Mouse (Mus musculus) kidney, postnatal 25 days (tissue): ENCODE data around the gene Rps15.
A peak's percentile ranks its signal among the peaks of the same experiment; 100 is the strongest.

Experiments used
- DNase-seq, 2 experiments: peaks; one replicate each; pipeline ENCODE4 v3.0.0; 2021; ENCODE audit warnings: mixed read lengths in 2 of 2

The Rps15 gene

DNA sequence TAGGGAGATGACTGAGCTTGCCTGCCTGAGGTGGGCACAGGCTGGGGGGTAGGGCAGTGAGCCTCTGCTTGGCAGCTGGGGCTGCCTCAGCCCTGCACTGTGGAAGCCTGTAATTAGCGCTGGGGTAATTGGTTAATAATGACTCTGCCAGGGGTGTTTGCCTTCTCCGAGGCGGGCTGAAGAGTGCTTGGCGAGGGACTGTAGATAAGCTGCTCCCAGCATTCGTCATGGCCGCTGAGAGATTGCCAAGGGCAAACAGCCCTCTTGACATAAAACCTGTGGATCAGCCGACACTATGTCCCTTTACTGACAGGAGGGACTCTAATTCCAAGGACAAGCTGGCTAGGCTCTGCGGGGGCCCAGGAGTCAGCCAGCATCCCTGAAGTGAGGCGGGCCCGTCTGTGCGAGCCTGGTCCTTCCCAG lies 24.1 kb downstream of the Rps15 start:
- DNase-seq, result no peak

DNA sequence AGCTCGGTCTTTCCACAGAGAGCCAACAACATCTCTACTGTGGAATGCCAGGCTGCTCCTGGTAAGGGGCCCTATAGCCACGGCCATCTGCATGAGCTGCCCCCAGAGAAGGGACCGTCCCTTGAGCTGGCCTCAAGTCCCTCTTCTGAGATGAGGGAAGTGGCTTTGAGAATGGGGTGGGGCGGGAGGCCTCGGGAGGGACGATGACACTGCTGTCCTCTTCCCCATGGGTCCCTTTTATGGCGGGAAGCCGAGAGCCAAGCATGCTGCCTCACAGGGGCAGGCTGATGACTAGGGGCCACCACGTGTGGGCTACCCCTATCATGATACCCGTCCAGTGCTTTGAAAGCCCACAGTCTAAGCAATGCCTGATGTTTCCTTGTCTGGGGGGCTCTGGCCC lies 24.8 kb downstream of the Rps15 start:
- no peak for DNase-seq

DNA sequence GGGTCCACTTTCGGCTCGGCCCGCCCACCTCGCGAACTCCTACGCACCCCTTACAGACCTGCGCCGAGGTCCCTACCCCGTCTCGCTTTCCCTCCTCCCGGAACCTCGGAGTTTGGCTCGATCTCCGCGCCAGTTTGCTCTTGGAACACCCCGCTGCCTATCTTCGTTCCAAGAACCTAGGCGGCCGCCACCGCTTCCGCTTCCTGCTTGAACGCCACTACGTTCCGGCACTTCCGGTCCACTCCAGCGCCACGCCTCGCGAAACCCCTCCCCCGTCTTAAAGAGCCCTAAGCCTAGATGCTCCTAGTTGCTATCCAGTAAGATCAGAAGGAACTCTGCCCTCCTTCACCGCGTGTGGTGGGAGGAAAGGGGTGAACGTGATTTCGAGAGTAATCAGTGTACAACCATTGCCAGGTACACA lies 28.1 kb downstream of the Rps15 start, which contains the start of gene 2310011J03Rik:
Gene 2310011J03Rik (minus strand): TSS at position 198 of the 421 bp plus-strand sequence.
- DNase-seq, result peak; percentile 96

DNA sequence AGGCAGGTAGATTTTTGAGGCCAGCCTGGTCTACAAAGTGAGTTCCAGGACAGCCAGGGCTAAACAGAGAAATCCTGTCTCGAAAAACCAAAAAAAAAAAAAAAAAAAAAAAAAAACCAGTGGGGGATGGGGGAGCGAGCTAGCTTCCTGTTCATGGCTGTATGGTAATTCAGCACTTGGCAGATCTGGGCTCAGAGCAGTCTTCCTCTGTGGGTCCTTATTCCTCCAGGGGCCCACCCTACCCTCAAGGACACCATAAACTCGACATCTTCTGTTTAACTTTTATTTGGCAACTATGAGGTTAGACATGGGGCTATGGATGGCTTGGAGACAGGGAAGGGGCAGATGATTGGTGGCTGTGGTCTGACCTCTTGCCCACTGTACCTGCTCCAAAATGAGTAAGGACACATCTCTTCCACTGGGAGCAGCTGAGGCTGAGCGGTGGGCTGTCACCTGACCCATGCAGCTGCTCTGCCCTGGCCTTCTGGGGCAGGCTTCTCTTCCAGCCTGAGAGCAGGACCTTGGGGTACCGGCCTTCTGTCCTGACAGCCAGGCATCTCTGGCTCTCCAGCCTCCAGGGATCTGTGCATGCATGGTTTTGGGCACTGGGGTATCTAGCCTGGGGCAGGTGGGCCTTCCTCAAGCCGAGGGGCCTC lies 28.9 kb downstream of the Rps15 start:
- no peak for DNase-seq

DNA sequence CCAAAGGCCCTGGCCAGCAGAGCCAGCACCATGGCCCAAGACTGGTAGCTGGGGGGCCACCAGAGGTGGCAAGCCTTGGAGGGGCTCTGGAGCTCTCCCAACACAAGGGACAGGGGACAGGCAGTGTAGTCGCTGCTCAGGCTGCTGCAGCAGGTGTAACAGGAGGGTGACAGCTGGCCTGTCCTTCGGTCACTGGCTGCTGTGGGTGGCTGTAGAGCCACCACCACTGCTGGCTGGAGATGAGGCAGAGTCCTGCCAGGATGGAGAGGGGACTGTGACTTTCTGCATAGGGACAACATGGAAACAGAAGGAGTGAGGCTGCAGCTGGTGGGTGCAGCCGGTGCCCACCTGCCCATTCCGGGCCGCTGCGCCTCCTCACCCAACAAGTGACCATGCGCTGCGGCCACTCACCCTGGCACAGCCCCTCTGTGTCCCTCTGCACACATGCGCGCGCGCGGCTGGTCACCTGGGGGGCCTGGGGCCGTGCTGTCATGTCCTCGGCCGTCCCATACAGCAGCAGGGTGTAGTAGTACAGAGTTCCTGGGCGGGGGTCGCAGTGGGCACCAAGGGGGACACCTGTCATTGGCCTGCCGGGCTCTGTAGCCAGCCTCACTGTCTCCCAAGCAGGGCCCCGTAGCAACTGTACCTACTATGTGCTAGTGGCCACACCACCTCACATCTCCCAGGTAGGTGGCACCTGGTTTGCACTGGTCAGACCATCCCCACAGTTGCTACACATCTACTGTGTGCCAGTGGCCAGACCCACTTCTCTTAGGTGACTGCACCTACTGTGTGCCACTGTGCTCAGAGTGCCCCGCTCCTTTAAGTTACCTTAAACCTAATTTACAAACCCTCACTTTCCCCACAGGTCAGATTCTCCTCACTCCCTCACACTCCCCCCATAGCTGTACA lies 29.7 kb downstream of the Rps15 start:
- DNase-seq, result no peak

DNA sequence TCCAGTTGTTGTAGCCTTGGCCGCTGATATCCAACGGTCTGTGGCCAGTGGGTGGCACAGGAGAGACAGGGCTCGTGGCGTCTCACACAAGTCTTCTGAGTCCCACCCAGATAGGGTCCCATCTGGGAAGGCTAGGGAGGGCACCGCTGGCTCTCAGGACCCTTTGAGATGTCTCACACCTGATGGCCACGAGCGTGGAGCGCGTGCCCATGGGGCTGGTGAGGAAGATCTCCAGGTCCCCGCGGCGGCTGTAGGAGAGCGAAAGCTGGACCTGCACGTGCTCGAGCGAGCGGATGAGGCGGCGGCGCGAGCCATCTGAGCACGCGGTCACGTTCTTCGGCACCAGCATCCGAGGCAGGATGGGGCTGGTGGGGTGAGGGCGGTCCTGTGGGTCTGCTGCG lies 30.6 kb downstream of the Rps15 start:
- DNase-seq, result peak; percentile 36 to 76

DNA sequence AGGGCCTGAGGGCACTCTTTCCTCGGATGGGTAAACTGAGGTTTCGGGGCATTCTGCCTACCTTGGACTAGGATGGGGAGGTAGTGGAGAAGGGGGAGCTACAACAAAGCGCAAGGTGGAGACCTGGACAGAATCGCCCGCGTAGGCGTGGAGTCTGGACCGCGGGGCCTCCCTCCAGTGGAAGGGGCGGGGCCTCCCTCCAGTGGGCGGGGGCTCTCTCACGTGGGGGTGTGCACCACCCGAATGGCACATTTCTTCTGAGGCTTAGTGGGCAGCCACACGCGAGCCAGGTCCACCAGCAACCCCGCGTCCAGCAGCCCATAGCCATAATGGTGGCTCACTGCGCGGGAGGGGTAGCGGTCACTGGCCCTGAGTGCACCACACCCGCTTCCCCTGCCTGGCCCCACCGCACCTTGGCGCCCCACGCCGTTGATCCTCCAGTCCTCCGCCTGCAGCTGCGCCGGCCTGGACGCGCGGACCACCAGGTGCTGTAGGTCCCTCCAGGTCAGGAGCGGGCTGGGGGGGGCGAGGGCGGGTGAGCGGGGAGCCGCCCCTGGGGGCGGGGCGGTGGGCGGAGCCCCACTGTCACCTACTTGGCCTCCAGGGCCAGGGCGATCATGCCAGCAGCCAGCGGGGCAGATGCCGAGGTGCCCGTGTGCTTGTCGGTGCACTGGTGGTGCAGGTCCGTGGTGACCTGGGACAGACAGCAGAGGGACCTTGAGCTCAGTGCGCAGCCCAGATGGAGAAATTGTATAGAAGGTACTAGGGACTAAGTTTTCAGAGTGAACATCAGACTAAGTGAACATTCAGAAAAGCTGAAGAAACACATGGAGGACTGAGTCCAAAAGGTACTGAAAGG lies 31.2 kb downstream of the Rps15 start:
- peak; percentile 85 to 92 for DNase-seq

DNA sequence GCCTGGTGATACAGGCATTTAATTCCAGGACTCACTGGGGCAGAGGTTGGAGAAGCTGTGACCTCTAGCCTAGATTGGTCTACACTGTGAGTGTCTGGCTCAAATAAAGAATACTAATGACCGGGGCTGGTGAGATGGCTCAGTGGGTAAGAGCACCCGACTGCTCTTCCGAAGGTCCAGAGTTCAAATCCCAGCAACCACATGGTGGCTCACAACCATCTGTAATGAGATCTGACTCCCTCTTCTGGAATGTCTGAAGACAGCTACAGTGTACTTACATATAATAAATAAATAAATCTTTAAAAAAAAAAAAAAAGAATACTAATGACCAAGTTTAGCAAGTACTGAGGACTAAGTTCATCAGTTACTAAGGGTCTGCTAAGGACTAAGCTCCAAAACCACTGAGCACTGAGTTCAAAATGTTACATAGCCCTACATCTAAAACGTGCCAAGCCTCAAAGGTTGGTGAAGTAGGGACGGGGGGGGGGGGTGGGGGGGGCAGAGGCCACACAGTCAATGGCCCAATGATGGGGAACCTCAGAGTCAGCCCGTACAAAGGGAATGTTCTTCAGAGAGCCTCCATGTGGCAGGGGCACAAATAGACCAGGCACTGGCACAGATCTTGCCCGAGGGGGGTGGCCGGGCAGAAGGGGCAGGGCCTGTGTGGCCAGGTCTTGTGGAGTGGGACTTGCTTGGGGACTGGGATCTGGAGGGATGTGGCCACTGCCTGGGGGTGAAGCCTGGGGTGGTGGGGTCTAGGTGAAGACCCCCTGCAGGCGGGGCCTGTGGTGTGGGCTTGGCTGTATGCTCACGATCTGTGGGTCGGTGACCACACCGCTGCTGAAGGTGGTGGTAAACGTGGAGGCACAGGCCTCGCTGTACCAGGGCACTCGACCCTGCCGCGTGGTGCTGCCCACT lies 32.1 kb downstream of the Rps15 start:
- DNase-seq, result no peak

DNA sequence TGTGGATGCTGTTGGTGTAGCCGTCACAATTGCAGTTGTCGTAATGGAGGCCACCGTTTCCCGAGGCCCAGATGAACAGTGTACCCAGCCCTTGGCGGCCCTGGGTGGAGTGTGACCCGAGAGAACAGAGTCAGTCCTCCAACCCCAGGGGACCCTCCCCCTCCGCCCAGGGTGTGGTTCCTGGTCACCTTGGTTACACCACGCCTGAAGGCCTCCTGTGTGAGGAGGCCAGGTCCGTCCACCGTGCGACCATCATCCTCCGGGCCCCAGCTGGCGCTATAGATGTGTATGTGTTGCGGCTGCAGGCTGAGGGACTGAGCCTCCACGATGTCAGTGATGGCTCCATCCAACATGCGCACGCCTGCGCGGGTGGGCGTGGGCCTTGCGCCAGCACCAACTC lies 32.8 kb downstream of the Rps15 start:
- no peak for DNase-seq

DNA sequence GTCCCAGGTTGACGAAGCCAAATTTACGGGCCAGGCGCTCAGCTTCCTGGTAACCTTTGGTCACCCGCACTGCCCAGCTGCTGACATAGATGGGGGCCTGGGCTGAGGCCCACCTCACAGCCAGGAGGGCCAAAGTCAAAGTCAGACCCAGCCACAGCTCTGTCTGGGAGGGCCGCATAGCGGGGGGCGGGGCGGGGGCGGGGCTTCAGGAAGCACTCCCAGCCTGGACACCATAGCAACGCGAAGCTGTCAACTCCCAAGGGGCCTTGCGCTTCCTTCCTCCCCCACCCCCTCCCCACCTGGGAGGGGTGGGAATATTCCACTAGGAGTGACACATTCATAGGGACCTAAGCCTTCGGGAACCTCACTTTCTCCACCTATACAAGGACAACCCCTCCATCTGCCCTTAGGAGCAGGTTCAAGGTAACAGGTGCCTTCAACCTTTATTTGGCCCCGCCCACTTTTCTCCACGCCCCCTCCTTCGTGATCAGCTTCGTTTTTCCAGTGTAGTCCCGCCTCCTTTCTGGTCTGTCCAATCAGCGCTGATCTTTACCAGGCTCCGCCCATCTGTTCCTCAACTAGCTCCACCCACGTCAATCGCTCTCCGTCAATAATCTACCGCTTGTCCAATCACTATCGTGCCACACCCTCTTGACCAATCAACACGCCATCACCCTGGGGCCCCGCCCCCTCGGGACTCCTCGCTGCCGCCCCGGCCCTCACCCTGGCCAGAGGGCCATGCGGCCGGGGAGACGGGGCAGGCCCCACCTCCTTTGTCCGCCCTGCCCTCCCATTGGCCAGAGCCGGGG lies 37.2 kb downstream of the Rps15 start, which contains the start of the genes Pcsk4 and Reep6:
Gene Pcsk4 (minus strand): TSS at position 226 of the 809 bp plus-strand sequence.
Gene Reep6 (plus strand): TSS at position 681 of the 809 bp plus-strand sequence.
- DNase-seq, result peak; percentile 97 to 99

DNA sequence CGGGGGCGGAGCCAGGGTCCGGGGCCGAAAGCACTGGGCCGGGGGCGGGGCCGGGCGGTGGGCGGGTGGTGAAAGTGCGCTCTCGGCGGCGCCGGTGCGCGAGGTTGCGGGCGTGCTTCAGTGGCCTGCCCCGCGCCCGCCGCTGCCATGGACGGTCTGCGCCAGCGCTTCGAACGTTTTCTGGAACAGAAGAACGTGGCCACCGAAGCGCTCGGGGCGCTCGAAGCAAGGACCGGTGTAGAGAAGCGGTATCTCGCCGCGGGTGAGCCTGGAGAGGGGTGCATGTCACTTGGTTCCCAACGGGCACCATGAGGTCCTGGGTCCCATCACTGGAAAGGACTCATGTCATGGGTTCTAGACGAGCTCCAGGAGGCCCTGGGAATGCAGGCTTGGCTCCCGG lies 37.8 kb downstream of the Rps15 start:
- no peak for DNase-seq

DNA sequence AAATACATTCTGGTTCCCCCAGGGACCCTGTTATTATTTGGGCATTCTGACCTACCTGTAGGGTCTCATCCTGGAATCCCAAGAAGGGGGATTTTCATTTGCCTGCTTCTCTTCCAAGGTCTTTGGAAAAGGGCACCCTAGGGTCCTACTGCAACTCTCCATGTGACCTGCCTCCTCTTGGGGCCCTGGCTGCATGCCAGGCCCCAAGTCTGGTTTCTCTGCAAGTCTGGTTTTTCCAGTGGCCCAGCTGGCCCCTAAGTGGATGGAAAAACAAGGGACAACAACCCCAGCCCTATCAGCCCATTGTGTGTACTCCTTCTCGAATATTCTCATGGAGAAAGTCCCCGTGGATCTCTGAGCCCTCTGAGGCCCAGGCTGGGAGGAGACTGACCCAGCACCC lies 38.6 kb downstream of the Rps15 start:
- no peak for DNase-seq

DNA sequence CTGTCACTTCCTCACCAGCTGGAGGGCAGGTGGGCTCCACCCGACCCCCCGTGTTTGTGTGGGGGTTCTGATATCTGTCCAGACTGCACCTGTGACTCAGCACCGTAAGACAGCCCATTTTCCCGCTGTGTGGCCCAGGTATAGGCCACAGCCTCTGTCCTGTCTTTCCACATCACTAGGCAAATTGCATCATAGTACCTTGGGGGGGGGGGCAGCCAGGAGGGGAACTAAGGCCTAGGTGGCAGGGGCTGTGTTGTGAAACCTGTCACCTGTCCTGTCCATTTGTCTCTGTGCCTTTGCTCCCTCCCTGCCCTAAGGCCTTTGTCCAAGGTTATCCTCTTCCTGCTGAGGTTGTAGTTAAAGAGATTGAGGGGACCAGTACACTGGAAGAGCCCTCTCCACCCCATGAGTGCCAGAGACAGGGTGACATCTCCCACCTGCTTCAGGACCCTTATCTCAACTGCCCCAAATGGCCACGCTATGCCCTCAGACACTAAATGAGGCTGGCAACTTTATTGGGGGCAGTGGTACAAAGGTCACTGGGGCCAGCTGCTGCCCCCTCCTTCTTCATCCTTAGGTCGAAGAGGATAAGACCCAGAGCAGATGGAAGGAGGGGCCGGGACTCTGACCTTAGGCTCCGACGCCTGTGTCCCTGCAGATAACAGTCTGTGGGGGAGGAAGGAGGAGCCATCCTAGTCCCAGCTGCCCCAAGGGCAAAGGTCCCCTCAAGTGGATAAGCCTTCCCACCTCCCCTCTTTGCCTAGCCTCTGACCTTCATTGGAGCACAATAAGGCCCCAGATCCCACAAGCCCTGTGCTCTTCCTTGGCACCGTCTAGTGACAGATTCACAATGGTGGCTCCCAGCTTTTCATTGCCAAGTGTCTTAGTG lies 39.6 kb downstream of the Rps15 start:
- DNase-seq, result peak in 1 of 2 experiments; percentile 72

DNA sequence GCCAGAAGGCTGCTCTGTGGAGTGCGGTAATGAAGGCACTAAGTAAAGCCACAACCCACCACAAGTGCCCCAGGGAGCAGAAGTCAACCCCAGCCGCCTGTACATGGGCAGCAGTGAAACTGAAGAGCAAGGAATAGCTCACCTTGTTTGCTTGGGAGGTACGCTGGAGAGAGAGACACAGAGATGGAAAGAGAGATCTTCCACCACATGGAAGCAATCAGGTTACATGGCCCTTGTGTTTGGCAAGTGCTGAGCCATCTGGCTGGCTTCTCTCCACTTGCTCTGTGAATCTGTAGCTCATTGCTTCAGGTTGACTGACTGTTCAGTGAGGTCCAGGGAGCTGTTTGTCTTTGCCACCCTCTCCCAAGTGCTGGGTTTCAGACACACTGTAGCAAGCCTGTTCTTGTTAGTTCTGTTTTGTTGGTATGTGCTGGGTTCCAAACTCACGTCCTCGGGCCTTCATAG lies 40.3 kb downstream of the Rps15 start:
- no peak for DNase-seq

DNA sequence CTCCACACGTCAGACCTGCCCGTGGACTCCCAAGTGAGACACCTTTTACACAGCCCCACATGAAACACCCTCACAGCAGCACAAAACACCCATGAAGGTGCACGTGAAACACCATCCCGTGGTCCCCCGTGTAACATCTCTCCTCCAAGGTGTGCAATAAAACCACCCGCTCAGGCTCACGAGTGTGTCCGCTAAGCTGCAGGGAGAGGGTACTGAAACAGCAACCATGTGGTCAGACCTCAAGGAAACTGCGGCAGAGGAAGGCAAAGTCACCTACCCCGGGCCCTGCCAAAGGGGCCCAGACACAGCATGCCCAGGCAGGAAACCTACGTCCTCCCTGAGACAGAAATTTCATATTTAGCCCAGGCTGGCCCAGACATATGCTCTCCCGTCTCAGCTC lies 44.0 kb downstream of the Rps15 start:
- no peak for DNase-seq

DNA sequence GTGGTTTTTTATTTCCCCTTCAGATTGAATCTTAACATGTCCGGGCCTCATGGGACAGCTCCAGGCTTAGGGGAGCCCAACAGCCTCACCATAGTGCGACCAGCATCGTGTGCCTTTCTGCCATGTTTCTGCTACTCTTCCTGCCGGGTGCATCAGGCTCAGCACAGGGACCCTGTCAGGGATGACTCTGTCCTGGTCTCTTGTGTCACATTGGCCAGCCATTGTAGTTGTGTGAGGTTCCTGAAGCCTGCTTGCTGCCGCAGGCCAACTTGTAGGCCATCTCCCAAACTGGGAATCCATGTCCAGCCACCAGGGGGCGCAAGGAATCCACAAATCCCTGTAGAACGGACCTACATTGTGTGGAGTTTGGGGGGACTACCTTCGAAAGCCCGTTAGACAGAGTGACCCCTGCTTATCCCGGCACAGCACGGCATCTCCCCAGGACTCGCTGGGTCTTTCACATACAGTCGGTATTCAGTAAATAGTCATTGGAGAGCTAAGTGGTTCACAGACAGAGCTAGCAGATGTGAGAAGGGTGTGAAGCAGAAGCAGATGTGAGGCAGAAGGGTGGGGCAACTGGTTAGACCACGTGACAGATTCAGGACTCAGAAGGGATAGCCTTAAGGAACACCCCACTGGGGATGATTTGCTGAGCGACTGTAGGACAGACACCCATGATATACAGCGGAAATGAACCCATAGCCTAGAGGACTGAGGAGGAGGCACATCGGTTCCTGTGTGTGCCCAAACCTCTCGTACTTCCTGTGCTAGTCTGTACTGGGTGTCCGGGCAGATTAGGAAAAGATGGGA lies 47.9 kb downstream of the Rps15 start:
- peak; percentile 82 to 91 for DNase-seq

DNA sequence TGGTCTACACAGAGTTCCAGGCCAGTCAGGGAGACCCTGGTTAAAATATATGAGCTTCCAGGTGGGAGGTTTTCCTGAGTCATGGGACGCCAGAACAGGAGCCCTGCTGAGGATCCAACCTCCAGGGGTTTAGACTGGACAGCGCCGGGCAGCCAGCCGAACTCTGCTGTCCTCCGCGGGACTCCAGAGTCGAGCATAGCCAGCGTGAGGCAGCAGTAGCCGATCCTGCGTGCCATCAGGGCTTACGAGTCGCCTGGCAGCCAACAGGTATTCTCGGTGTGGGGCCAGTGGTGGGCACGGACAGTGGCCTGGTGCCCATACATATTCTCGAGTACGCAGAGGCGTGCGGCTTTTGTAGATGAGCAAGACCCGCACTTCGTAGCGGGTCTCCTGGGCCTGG lies 48.8 kb downstream of the Rps15 start:
- DNase-seq, result no peak

DNA sequence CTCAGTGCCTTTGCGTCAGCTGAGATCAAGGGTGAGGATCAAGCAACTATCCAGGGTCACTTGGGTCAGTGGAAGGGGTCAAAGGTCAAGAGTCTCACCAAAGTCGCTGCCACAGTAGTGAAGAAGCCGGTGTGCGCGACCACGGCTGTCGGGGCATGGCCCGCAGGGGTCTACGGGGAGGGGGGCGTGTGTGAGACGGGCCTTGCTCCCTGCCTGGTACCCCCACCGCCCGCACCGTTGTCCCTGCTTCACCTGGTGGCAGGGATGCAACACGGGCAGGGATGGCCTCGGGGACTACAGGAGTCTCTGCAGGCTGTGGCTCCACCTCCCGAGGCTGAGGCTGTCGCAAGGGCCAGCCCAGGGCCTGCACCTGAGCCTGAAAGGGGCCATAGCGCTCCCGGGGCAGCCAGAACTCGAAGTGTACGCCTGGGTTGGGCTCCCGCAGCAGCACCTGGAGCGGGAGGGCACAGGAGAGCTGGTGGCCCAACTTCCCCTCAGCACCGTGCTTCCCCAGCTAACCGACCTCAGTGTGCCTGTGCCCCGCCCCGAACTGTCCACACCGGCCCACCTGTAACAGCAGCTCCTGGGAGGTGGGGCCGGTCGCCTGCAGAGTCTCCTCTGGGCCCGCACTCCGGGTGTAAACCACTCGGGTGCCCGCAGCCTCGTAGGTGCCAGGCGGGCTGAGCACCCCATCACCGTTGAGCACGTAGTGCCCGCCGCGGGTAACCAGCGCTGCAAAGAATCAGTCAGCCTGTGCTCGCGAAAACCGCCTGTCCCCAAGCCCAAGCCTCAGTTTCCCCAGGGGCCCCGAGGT lies 49.4 kb downstream of the Rps15 start:
- no peak for DNase-seq
